Mouse (Mus musculus): ENCODE measurements around the gene Snrnp25.

Snrnp25 gene

GRCm38 (mm10) chr11:32205058-32205873, at the start of gene Snrnp25:
Gene Snrnp25, plus strand, starts transcription at chr11:32205415.
- in situ Hi-C loops (cut with MboI, MseI) = no loop called here

GRCm38 (mm10) chr11:32156854-32157630, 48.2 kb upstream of the Snrnp25 start:
- in situ Hi-C loops (cut with MboI, MseI) = no loop called here

- in situ Hi-C loops (cut with MboI, MseI) = no loop called here
Observed at GRCm38 (mm10) chr11:32157791-32158594, 47.2 kb upstream of the Snrnp25 start.

DNA sequence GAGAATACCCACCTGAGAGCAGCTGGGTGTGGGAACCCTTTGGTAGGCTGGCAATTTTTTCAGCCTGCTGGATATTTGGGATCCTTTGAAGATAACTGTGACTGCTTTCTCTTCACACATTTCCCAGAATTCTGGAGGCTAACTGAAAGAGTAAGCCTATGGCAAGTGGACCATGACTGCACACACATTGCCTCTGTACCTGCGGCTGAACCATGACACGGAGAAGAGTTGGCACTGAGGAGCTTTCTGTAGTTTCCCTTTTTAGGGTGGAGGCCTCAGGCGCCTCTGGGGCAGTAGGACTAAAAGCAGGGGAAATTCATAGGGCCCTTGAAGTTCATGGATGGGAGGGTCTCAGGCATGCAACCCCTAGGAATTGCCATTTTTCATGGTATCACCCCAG, 46.0 kb upstream of the Snrnp25 start:
- in situ Hi-C loops (cut with MboI, MseI) = no loop called here

- in situ Hi-C loops (cut with MboI, MseI) = loop anchor here (5.0 kb wide), 1 partner anchor 158 kb away; the partner anchor contains the start of gene Nsg2
Observed at GRCm38 (mm10) chr11:32160341-32160740, 44.9 kb upstream of the Snrnp25 start.

GRCm38 (mm10) chr11:32161500-32161899, 43.7 kb upstream of the Snrnp25 start:
- in situ Hi-C loops (cut with MboI, MseI) = loop anchor here (5.0 kb wide), 1 partner anchor 159 kb away; the partner anchor contains the start of gene Nsg2

GRCm38 (mm10) chr11:32161922-32162804, 43.1 kb upstream of the Snrnp25 start:
- in situ Hi-C loops (cut with MboI, MseI) = loop anchor here (5.0 kb wide), 1 partner anchor 160 kb away; the partner anchor contains the start of gene Nsg2

DNA sequence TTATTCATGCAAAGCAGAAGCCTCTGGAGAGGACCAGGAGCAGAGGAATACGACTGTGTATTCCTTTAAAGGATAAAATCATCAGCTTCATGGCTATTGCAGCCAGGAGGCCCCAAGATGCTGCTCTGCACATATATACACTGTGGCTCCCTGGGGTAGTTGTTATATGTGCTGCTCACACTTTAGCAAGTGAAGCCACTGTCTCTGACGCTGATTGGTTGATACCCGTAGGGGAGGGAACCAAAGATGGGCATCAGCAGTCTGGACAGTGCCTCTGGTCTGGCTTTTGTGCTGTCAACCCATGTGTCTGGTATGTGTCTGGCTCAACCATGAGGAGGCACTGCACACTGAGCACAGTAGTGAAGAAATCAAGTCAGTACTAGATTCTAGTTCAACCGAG, 38.5 kb upstream of the Snrnp25 start:
- in situ Hi-C loops (cut with MboI, MseI) = no loop called here

GRCm38 (mm10) chr11:32178506-32178905, 26.7 kb upstream of the Snrnp25 start:
- in situ Hi-C loops (cut with MboI, MseI) = no loop called here

- in situ Hi-C loops (cut with MboI, MseI) = no loop called here
Observed at GRCm38 (mm10) chr11:32181246-32181645, 24.0 kb upstream of the Snrnp25 start.

- in situ Hi-C loops (cut with MboI, MseI) = no loop called here
Observed at GRCm38 (mm10) chr11:32181973-32182868, 23.0 kb upstream of the Snrnp25 start.

- in situ Hi-C loops (cut with MboI, MseI) = no loop called here
Observed at GRCm38 (mm10) chr11:32184469-32184868, 20.7 kb upstream of the Snrnp25 start.

DNA sequence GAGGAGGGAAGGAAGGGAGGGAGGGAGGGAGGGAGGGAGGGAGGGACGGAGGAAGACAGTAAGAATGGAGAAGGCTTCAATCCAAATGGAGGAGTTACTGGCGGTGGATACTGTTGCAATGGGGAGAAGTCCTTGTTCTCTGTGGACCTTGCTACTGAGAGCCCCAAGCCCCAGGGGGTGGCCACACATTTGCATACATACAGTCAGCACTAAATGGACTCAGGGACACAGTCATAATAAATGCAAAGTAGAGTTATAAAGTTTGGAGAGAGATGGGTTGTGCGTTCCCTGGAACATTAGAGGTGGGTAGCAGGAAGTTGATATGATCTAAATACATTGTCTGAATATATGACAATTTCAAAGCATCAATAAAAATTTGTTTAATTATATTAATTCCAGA, 19.2 kb upstream of the Snrnp25 start:
- in situ Hi-C loops (cut with MboI, MseI) = no loop called here

GRCm38 (mm10) chr11:32187256-32187655, 18.0 kb upstream of the Snrnp25 start:
- in situ Hi-C loops (cut with MboI, MseI) = no loop called here

- in situ Hi-C loops (cut with MboI, MseI) = no loop called here
Observed at GRCm38 (mm10) chr11:32188881-32189280, 16.3 kb upstream of the Snrnp25 start.

DNA sequence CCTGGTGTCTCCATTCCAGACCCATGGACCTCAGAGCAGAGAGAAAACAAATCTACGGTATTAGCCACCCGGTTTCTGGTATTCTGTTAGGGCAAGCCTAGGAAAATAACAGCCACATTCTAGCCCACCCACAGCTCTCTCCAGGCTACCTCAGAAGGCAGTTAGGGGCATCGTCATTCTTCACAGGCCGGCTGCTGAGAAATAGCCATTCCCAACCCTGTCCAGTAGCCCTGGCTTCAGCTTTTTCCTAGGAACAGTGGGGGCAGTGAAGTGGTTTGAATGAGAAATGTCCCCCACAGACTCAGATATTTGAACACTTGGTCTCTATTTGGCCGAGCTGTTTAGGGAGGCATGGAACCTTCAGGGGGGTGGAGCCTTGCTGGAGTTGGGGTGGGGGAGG, 15.8 kb upstream of the Snrnp25 start:
- in situ Hi-C loops (cut with MboI, MseI) = no loop called here

DNA sequence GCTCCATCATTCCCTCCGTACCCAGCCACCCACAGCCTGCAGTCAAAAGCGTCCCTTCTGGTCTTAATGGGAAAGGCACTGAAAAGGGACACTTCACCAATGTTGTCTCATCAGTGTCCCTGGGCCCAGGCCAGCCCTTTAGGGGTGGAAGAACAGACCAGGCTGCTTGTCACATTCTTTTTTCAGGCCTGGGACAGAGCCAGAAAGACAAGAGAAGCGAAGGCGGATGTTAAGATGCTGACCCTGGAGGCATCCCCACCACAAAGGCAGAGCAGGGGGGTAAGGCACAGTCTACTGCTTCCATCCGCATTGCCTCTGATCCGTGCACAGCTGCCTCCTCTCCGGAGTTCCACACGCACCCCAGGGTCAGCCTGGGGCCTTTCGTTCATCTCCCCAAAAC, 15.1 kb upstream of the Snrnp25 start:
- in situ Hi-C loops (cut with MboI, MseI) = no loop called here

- in situ Hi-C loops (cut with MboI, MseI) = no loop called here
Observed at GRCm38 (mm10) chr11:32190603-32191110, 14.6 kb upstream of the Snrnp25 start.

GRCm38 (mm10) chr11:32193156-32193555, 12.1 kb upstream of the Snrnp25 start:
- in situ Hi-C loops (cut with MboI, MseI) = no loop called here
